Mouse (Mus musculus) CD4-positive, CD25-positive, alpha-beta regulatory T cell, adult 4 months (primary cell): ENCODE results near the gene Lca5. TPM values are rescaled to one million over a fixed set of nuclear protein-coding genes. Genes with fewer than 3 reads are reported as not detected.

Source experiments
- ATAC-seq: one replicate; pipeline ENCODE4 v1.8.0; 2017
- polyA plus RNA-seq, 2 experiments: library from polyadenylated mRNA; unstranded; fragments of 100-300 nt; shearing (Covaris generic); gene quantifications; one replicate each; pipeline ENCODE4 v1.2.1; 2017

The Lca5 gene
- polyA plus RNA-seq, 2 experiments from 2014 or later: 9.8 to 11.6 TPM

DNA sequence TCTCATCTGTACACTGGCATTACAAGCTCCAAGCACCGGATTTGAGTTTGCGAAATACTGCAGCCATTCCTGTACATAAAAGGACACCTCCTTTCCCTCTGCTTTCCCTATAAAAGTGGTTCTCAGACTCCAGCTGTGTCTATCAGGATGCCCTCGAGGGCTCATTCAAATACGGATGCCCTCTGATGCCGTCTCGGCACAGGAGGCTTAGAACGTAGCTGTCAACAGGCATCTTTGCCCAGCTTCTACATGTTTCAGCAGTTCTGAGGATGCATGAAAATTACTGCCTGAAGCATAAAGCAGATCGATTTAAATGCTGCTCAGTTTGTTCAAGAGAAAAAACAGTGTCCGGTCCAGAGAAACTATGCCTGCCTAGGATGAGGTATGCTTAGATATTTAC, 51.4 kb downstream of the Lca5 start:
- ATAC-seq: no peak

GRCm38 (mm10) chr9:83386264-83386855, 54.6 kb downstream of the Lca5 start:
- ATAC-seq: no peak

DNA sequence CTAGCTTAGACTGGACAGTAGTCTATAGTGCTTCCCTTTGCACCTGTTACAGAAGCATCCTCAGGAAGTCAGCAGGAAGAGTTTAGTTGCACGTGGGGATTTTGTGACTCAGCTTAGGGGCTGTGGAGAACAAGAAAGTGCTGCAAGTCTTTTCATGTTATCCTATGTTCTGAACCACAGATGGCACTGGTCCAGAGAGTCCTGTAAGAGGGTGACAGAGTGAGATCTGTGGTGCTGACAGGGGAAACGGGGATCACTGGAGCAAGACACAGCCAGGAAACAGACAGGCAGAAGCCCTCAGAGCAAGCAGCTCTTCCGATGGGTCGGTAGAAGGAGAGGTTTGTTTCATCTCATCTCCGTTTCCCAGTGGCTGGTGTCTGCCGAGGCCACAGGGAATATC, 55.6 kb downstream of the Lca5 start:
- ATAC-seq: no peak

GRCm38 (mm10) chr9:83383235-83383634, 57.7 kb downstream of the Lca5 start:
- no peak for ATAC-seq

GRCm38 (mm10) chr9:83382775-83383174, 58.2 kb downstream of the Lca5 start:
- ATAC-seq: peak; percentile 61

DNA sequence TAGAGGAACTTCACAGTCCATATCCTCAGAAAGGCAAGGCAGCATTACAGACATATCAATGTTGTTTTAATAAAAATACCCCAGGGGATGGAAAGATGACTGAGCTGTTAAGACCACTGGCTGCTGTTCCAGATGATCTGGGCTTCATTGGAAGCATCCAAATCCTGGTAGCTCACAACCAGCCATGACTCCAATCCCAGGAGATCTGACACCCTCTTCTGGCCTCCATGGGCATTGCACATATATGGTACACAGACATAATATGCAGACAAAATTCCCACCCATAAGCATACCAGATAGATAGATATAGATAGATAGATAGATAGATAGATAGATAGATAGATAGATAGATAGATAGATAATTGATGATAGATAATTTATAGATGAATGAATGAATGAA, 59.6 kb downstream of the Lca5 start:
- no peak for ATAC-seq

- ATAC-seq: no peak
Observed at GRCm38 (mm10) chr9:83379661-83380060, 61.3 kb downstream of the Lca5 start.

DNA sequence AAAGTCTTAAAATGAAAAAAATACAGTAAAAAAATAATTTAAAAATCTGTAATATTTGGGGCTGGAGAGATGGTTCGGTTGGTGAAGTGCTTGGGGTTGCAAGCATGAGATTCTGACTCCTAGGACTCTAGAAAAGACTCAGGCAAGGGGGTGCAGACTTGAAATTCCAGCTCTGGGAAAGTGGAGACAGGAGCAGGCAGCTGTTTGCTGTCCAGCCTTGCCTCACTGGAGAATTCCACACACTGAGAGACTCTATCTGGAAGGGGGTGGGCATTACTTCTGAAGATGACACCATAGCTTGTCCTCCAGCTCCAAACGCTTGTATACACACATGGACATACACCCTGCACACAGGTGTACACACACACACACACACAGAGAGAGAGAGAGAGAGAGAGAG, 63.8 kb downstream of the Lca5 start:
- no peak for ATAC-seq

DNA sequence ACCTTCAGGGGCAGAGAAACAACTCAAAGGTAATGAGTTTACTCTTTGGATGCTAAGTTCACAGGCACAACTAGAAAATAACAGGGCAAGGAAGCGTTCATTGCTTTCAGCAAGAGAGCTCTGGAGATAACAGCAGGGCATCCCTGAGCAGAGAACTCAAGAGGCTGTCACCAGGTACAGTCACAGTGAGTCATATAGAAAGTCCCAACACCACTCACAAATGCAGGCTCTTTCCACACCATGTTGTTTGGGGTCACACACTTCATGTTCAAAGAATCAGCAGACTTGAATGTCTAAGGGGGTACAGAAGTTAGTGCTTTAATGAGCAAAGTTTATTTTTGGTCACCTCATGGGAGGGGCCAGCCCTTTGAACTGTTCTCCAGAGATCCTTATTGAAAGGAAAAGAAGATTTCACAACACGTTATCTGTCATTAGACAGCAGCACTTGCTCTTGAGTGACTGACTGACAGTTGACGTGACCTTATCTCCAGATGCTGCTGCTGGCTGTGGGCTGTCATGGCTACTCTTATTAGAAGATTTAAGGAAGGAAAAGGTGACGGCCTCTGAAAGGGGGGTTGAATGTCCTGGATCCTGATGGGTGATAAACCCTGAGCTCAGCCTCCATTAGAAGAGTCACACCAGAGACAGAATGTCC, 65.3 kb downstream of the Lca5 start:
- no peak for ATAC-seq

DNA sequence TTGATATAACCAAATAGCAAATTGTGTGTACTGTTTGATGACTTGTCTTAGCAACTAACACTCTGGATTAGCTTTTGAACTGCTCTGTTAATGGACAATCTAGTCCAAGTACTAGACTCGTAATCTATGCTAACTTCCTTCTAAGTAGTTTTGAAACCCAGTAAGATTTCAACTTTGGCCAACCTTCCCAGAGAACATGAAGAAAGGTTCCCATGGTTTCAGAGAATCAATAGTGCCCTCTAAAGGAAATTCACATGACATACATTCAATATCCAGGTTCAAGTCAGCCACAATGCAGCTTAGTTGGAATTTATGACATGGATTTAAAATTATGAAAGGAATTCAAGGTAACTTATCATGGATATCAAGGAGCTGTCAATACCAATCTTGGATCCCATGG, 70.0 kb downstream of the Lca5 start:
- ATAC-seq: no peak

GRCm38 (mm10) chr9:83368234-83368633, 72.7 kb downstream of the Lca5 start:
- no peak for ATAC-seq

GRCm38 (mm10) chr9:83355802-83356201, 85.1 kb downstream of the Lca5 start:
- ATAC-seq: no peak

GRCm38 (mm10) chr9:83353316-83353715, 87.6 kb downstream of the Lca5 start:
- no peak for ATAC-seq

DNA sequence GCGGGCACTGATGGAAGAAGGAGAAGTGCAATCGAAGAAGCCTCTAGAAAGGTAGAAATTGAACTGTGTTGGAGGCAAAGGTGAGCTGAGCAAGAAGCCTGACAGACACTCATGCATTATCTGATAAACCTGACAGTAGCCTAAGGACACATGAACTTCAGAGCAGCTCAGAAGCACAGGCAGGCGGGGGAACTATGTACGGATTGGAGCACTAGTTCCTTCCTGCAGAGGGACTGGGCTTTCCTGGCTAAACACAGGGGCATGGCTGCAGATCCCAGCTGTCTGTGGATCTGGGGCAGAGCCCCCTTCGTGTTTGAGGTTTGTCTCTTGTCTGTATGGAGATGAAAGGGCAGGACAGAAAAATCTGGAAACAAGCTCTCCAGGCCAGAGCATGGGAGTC, 89.8 kb downstream of the Lca5 start:
- no peak for ATAC-seq

DNA sequence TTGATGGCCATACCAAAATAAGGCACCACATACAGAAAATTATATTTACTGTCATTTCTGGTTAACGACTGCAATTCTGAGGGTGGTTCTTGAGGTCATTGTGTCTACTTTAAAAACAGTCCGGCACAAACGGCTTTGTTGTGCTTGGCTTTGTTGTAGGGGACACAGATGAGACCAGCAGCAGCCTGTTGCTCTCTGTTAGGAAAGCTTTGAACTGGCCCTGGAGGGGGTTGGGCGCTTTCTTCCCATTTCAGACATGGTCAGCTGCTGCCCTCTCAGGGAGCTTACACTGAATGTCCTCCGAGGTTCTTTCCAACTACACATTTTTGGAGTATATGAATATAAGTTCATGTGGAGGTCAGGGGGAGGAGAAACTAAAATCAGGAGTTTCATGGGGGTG, 90.3 kb downstream of the Lca5 start:
- ATAC-seq: no peak

- ATAC-seq: no peak
Observed at GRCm38 (mm10) chr9:83349905-83350304, 91.0 kb downstream of the Lca5 start.

GRCm38 (mm10) chr9:83349504-83349903, 91.4 kb downstream of the Lca5 start:
- no peak for ATAC-seq

DNA sequence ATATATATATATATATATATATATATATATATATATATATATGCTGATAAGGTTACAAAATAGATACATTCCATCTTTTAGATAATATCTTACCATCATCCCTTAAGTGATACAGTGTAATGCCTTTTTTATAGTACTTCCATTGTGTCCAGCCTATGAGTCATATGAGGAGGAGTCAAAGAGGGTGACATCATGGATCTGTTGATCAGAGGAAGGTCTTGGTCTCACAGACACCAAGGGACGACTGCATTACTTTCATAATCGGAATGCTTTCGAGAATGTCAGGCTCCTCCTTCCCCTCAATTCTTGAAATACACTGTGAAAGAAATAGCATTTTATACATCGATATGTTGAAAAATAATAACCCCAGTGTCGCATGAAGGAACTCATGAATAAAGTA, 93.4 kb downstream of the Lca5 start:
- ATAC-seq: no peak

DNA sequence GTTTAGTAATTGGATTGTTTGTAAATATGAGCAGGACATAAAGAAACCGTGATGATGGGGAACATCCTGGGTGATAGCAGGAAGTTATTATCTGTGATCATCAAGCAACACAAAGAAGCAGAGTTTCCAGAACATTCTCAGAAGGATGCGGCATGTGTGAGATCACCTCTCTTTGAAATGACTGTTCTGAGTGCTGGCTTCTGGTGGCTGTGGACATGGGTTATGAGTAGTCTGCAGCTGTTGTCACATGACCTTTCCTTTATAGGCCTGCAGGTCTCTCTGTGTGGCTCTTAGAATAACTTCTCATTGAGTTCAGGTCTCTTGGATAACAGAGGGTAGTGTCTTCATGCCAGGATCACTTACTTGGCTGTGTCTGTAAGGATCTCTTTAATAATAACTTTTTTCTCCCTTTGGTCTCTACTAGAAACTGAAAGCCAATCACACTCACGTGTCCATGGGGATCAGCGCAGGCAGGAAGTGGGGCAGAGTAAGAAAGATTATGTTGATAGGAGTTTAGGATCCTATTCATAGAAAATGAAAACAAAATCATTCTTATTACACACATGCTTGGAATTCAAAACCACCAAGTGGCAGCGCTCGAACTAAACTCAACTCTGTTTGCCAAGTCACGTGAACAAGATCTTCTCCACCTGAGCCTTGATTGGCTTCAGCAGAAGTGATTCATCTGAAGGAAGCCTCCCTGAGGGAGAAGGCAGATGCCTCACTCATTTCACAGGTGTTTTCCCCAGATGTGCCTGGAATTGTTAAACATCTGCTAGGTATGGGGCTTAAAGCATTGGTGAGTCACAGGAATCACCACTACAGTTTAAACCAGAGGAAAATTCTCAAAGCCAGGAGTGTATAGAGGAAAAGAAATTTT, 98.2 kb downstream of the Lca5 start:
- ATAC-seq: peak; percentile 81
